Mouse (Mus musculus) kidney, adult 2 months (tissue): ENCODE measurements at regions not wholly inside any gene's neighbourhood (a gene's known extent, or its start where the extent isn't known, plus 50 kb on each side); places are given as distances from the start of the nearest gene placed in this dataset.

ENCODE experiments used
- CTCF ChIP-seq: fragments of 200-500 bp; conservative IDR thresholded peaks from 2 replicates; pipeline ENCODE4 v1.5.1; 2011; ENCODE audit warnings: low read depth, mild to moderate bottlenecking, control low read depth, low read length, moderate library complexity, mixed read lengths; ENCODE audit not compliant: insufficient read depth, insufficient read length
- POLR2A ChIP-seq: fragments of 200-500 bp; IDR thresholded peaks from one replicate; pipeline ENCODE4 v1.6.1; 2011; ENCODE audit warnings: low read depth, low read length, control low read depth

GRCm38 (mm10) chr6:17169971-17170781, 105.2 kb downstream of the Tes start:
- TF ChIP-seq CTCF (no peak), POLR2A (no peak)
